Mouse (Mus musculus) megakaryocyte, embryonic 14.5 days (primary cell): ENCODE data around the gene Smad6. TPM values are rescaled to one million over a fixed set of nuclear protein-coding genes. Genes with fewer than 3 reads are reported as not detected.

Source experiments
- H3K27me3 ChIP-seq: replicated peaks from 2 replicates; pipeline ENCODE3; 2012; ENCODE audit warnings: inconsistent platforms
- H3K36me3 ChIP-seq: replicated peaks from 2 replicates; pipeline ENCODE3; 2012; ENCODE audit warnings: low read length, inconsistent platforms, mixed read lengths
- H3K4me1 ChIP-seq: 2 replicates; pipeline ENCODE4 v1.6.1; 2012; ENCODE audit warnings: inconsistent platforms
- H3K4me3 ChIP-seq: replicated peaks from 2 replicates; pipeline ENCODE3; 2012; ENCODE audit warnings: moderate library complexity, mild to moderate bottlenecking, inconsistent platforms
- H3K9me3 ChIP-seq: 2 replicates; pipeline ENCODE4 v1.6.1; 2012; ENCODE audit warnings: inconsistent platforms
- FLI1 ChIP-seq: IDR thresholded peaks from 2 replicates; pipeline ENCODE4 v1.6.1; 2012; ENCODE audit warnings: low read length, inconsistent platforms, mixed read lengths
- GATA1 ChIP-seq: IDR thresholded peaks from 3 replicates; pipeline ENCODE4 v1.6.1; 2012; ENCODE audit warnings: mixed read lengths, low read length, inconsistent platforms, borderline replicate concordance
- polyA plus RNA-seq: library from polyadenylated mRNA; stranded (reverse); fragments of >175 nt; gene quantifications from 2 replicates; pipeline ENCODE4 v1.2.3, GENCODE M21; 2012; ENCODE audit warnings: low replicate concordance; ENCODE audit not compliant: insufficient read depth

Smad6 gene
- polyA plus RNA-seq, 1 experiment = 19.3 TPM

DNA sequence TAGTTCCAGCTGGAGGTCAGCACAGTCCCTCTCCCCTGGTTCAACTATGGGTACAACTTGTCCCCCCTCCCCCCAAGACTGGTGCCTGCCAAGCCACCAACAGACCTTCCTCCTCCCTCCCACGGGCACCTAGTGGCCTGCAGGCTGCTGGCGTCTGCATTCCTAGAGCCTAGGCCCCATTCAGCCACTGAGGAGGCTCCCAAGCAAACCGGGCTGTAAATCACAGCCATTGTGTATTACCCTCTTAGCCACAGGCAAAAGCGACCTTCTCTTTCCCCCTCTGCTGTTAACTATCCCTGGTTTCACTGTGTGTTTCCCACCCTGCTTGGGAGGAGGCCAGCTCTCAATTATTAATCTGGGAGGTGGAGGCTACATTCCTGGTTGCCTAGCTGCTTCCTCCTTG is 56.3 kb downstream of the Smad6 start:
- Histone ChIP-seq H3K27me3 (peaks cover 80% of the 10 kb centered on the region), H3K4me1 (peaks cover 42% of the 10 kb centered on the region), H3K36me3 (peaks cover 8% of the 10 kb centered on the region), H3K4me3 (no peak overlapping the region), H3K9me3 (no peaks in the 10 kb centered on the region)
- TF ChIP-seq FLI1 (no peak), GATA1 (no peak)

DNA sequence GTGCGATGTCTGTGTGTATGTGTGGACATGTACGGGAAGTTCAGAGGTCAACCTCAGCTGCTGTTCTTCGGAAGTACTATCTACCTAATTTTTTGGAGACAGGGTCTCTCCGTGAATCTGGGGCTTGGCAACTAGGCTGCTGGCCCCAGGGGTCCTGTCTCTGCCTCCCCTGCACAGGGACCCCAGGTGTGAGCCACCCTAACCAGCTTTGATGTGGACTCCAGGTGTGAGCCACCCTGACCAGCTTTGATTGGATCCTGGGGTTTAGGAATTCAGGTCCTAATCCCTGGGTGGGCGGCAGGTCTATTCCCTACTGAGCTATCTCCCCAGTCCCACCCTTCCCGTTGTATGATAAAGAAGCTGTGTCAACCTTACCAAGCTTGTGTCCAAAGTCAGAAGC is 60.0 kb downstream of the Smad6 start:
- TF ChIP-seq GATA1 (no peak), FLI1 (no peak)
- Histone ChIP-seq H3K4me3 (no peak overlapping the region), H3K27me3 (peaks cover 79% of the 10 kb centered on the region), H3K9me3 (no peaks in the 10 kb centered on the region), H3K36me3 (no peaks in the 10 kb centered on the region), H3K4me1 (peaks cover 42% of the 10 kb centered on the region)

DNA sequence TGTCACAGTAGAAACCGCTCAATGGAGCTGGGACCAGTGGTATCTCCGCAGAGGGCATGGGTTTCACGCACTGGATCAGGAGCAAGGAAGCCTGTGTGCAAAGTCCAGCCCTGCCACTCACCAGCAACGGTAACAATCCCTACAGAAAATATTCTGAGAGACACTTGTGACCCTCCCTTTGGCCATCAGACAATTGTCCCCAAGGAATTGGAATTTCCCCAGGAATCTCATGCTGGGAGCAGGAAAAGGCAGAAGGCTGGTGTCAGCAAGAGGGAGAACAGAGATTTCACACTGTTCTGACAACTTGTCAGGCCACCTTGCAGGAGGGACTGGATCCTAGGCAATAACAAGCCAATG is 61.1 kb downstream of the Smad6 start:
- TF ChIP-seq FLI1 (no peak), GATA1 (no peak)
- H3K36me3 ChIP-seq = no peaks in the 10 kb centered on the region
- H3K4me3 ChIP-seq = no peak overlapping the region
- peaks cover 72% of the 10 kb centered on the region for H3K27me3 ChIP-seq
- peaks cover 45% of the 10 kb centered on the region for H3K4me1 ChIP-seq
- no peaks in the 10 kb centered on the region for H3K9me3 ChIP-seq

DNA sequence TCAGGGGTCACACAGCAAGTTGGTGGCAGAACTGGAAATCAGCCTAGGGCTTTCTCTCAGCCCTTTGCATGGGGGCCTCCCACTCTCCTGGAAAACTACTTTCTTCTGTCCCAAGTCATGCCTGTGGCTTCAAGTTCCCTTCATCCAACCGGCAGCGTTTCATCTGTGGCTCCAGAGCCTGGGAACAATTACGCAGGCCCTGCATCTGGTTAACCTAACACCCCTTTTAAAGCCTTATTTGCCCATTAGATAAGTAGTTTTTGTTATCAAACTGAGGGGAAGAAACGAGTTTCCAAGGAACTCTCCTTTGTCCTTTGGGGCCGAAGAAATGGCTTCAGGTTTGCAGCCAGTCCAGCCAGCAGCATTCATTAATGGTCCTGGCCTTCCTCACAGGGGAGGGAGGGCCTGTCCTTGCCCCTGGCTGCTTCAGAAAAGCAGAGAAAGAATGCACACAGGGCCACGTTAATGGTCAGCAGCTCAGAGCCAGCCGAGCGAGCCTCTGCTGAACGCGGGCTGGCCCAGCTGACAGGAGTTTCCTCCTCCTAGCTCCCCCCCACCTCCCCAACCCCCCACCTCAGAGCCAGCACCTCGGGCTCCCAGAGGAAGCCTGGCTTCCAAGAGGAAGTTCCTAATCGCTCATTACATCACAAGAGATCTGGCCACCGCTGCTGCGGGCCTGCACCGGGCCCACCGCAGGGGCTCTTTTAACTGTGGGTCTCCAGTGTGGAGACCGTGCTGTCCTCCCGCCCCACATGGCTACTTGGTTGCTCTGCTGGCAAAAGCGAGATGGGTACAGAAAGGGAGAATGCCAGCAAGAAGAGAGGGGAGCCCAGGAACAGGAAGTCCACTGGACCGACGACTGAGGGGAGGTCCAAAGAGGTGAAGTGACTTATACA is 61.7 kb downstream of the Smad6 start:
- H3K4me3 ChIP-seq = no peak overlapping the region
- H3K27me3 ChIP-seq = peaks cover 66% of the 10 kb centered on the region
- no peaks in the 10 kb centered on the region for H3K36me3 ChIP-seq
- H3K9me3 ChIP-seq = no peaks in the 10 kb centered on the region
- peaks cover 52% of the 10 kb centered on the region for H3K4me1 ChIP-seq
- no peak for TF ChIP-seq GATA1
- TF ChIP-seq FLI1 = no peak

DNA sequence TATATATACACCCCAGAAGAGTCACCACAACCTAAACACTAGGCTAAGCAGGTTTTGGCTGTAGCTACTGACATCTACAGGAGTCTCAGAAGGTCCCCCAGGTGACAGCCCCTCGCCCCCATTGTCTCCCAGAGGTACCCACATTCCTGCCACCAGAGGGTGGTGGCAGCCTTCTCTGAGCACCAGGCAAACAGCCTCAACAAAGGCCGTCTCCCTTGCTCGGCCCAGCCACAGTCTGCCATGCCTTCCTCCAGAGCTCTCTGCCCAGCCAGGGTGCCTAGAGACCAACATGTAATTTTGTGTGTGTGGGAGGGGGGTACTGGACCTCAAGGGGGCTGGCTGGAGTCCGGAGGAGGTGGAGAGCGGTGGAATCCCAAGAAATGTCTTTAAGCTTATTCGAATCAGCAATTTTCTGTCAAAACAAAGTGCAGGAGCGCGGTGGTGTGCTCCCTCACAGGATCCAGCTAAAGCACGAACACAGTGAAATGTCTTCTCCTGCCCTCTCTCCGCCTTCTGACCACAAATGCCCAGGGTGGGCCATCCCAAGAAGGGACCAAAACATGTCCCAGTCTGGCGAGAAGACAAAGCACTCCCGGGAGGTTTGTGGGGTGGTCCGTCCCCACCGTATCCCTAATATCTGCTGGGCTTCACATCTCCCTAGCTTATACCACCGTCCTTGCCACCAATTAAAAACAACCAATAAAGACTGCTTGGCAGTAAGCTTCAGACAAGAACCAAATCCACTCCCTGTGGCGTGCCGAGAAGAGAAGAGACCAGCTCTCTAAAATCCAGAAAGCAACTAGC is 62.5 kb downstream of the Smad6 start:
- H3K27me3 ChIP-seq = peaks cover 59% of the 10 kb centered on the region
- H3K9me3 ChIP-seq = no peaks in the 10 kb centered on the region
- TF ChIP-seq FLI1 = no peak
- no peak for TF ChIP-seq GATA1
- peaks cover 60% of the 10 kb centered on the region for H3K4me1 ChIP-seq
- H3K4me3 ChIP-seq = no peak overlapping the region
- H3K36me3 ChIP-seq = no peaks in the 10 kb centered on the region

DNA sequence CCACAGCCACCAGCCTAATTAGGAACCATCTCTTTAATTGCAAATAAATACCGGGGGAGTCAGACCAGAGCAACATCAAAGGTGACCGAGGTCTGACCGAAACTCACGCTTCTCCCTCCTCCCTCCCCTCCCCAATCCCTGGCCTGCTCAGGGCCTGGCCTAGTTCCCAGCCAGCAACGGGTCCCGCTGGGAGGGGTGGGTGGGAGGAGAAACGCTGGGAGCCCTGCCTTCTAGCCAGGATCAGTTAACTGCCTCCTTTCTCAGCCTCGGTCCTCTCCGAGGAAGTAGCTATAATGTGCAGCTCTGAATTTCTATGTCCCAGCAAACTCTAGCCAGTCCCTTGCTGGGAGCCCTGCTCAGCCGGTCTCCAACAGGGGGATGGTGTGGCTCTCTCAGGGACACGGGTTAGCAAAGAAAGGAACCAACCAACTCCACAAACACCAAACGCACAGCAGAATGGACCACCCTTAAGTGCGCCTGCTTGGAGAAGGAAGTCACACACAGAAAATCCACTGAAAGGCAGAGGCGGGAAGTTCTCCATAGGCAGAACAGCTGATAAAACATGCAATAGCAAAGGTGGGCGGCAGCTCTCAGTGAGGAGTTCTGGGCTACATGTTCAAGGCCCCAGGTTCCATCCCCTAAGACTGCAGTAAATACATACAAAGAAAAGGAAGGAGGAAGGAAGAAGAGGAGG is 63.4 kb downstream of the Smad6 start:
- H3K4me1 ChIP-seq = peaks cover 66% of the 10 kb centered on the region
- TF ChIP-seq FLI1 = no peak
- no peak for TF ChIP-seq GATA1

DNA sequence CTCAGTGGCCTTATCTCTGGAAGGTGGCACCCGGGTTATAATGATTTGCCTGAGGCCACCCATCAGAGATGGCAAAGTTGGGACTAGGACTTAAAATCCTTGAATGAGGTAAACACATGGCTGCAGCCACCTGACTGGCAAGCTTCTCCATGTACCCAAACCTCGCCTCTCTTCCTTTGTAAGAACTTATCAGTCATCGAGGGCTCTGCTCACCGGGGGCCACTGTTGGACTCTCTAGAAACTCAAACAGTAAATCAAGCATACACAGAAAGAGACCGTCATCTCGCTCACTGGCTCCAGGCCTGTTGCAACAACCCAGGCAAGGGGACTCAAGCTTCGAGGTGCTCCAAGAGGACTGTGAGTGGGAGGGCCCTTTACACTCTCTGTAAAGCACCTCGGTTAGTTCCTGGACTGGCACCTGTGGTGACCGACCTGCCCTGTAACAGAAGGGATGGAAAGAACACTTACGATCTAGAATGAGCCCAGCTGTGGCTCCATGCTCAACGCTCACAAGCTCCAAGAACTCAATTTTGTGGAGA is 64.1 kb downstream of the Smad6 start:
- H3K9me3 ChIP-seq = no peaks in the 10 kb centered on the region
- no peak overlapping the region for H3K4me3 ChIP-seq
- TF ChIP-seq FLI1 (no peak), GATA1 (no peak)
- peaks cover 8% of the 10 kb centered on the region for H3K36me3 ChIP-seq
- H3K4me1 ChIP-seq = peaks cover 70% of the 10 kb centered on the region
- H3K27me3 ChIP-seq = peaks cover 45% of the 10 kb centered on the region

More for the DNA sequence above, 63.4 kb downstream of the Smad6 start:
- peaks cover 52% of the 10 kb centered on the region for H3K27me3 ChIP-seq
- H3K36me3 ChIP-seq = peaks cover 5% of the 10 kb centered on the region
- no peak overlapping the region for H3K4me3 ChIP-seq
- no peaks in the 10 kb centered on the region for H3K9me3 ChIP-seq

DNA sequence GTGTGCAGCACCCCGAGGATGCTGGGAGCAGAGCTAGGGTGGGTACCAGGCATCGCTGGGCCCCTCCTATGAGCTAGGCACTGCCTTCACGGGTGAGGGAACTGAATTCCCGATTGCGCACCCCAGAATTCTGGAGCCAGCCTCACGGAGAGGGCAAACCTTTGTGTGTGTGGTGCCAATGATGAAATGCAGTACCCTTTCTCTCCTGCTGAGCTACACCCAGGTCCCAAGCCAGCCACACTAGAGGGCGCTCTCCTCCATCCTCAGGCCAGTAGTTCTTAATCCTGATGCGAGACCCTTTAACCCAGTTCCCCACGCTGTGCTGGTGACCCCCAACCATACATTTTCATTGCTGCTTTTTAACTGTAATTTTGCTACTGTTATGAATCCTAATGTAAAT is 65.8 kb downstream of the Smad6 start:
- Histone ChIP-seq H3K4me3 (no peak overlapping the region), H3K4me1 (peaks cover 77% of the 10 kb centered on the region), H3K27me3 (peaks cover 33% of the 10 kb centered on the region), H3K9me3 (no peaks in the 10 kb centered on the region), H3K36me3 (peaks cover 22% of the 10 kb centered on the region)
- no peak for TF ChIP-seq FLI1
- no peak for TF ChIP-seq GATA1

DNA sequence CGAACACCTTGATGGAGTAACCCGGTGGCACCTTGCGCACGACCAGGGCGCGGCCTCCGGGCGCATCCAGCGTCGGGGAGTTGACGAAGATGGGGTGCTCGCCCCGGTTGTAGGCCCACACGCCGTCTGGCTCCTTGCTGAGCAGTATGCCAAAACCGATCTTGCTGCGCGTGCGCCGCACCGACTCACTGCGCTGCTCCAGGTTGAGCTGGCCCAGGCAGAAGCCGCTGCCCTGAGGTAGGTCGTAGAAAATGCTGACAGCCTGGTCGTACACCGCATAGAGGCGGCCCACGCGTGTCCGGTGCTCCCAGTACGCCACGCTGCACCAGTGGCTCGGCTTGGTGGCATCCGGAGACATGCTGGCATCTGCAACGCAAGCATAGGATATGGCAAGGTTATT is 68.2 kb downstream of the Smad6 start:
- Histone ChIP-seq H3K27me3 (peaks cover 22% of the 10 kb centered on the region), H3K4me1 (peaks cover 65% of the 10 kb centered on the region), H3K9me3 (no peaks in the 10 kb centered on the region), H3K4me3 (no peak overlapping the region), H3K36me3 (peaks cover 22% of the 10 kb centered on the region)
- no peak for TF ChIP-seq FLI1
- no peak for TF ChIP-seq GATA1
